Mouse (Mus musculus) spleen, adult 12 weeks (tissue): ENCODE data around the gene Tmem35b.
"Not testable (repeated sequence)": the region's sequence is repeated elsewhere in the genome, so short reads cannot be mapped to it uniquely, and the experiment has no call there.

Experiments
- DNase-seq: peaks from one replicate; pipeline ENCODE4 v3.0.0; 2022; ENCODE audit warnings: low spot score

The Tmem35b gene

DNA sequence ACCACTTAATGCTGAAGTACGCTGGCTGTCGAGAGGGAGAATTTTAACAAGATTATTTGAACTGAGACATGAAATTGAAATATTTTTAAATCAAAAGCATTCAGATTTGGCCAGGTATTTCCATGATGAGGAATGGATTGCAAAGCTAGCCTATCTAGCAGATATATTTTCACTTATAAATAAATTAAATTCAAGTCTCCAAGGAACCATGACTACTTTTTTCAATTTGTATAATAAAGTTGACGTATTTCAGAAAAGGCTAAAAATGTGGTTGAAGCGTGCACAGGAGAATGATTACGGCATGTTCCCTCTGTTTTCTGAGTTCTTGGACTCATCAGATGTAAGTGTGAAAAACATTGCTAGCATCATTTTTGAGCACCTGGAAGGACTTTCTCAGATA is at the start of gene Tmem35b:
Gene Tmem35b (plus strand): TSS at position 301 of the 400 bp plus-strand sequence.
- DNase-seq: no peak

DNA sequence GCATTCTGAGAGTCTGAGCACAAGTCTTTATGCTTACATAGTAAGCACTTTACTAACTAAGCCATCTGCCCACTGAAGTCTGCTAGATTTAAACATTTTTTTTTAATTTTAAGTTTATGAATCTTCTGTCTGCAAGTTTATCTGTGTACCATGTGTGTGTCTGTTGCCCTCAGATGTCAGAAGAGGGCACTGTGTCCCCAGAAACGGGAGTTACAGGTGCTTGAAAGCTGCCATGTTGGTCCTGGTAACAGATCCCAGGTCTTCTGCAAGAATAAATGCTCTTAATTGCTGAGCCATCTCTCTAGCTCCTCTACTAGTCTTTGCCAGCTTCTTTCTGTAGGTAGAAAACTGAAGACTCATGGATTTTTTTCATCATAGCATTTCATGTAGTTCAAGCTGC is 48.6 kb upstream of the Tmem35b start:
- no peak for DNase-seq

DNA sequence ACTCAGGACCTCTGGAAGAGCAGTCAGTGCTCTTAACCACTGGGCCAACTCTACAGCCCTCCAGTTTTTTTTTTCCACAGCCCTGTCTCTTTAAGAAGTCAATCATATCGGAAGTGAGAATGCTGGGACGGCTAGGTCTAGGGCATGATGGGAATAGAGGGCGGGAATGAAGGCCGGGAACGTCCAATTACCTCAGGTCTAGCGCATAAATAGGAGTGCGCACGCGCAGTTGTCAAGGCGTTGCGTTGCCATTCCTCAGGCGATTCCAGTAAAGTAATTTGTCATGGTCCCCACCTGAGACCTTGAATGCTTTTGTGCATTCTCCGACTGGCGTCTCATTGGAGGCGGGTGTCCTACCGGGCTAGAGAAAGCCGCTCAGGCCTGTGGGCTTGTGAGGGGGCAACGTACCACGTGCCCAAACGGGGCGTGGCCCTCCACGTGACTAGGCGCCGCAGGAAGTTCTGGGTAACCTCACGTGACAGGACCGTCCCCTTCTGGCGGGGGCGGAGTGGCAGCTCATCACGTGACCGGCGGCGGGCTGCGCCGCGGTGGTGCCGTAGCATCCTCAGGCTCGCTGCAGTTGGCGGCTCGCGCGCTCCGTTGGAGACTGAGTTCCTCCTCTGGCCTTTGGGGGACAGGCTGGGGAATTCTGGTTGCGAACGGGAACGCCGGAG is 46.5 kb upstream of the Tmem35b start, which contains the start of gene Zmym6:
Gene Zmym6 (plus strand): TSS at position 509 of the 674 bp plus-strand sequence.
- DNase-seq: peak; percentile 88

DNA sequence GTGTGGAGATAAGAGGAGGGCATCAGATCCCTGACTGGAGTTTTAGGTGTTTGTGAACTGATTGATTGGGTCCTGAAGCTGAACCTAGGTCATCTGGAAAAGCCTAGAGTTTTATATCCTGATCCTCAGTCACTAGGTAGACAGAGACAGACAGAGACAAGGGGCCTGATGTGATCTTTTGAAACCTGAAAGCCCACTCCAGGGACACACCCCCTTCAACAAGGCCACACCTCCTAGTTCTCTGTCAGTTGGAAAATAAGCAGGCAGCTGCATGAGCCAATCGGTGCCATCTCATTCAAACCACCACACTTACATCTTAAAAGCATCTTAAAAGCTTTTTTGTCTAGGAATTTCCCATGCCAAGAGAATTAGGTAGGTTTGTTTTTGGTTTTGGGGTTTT is 42.7 kb upstream of the Tmem35b start:
- DNase-seq: no peak

DNA sequence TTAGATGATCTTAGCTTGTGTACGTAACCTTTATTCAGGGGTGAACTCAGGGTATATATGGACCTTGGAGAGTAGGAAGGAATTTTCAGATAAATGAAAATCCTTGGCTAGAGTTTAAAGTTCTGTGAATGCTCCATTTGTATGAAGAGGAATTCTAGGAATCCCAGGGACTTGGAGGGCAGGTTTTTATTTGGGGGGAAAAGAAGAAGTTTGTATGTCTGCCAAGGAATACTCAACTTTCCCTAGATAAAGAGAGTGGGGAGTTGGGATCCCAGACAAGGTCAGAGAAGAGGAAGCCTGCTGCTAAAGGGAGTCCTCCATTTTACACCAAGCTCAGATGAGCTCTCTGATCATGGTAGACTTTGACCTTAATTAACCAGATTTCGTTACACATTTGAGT is 40.4 kb upstream of the Tmem35b start:
- DNase-seq: no peak

DNA sequence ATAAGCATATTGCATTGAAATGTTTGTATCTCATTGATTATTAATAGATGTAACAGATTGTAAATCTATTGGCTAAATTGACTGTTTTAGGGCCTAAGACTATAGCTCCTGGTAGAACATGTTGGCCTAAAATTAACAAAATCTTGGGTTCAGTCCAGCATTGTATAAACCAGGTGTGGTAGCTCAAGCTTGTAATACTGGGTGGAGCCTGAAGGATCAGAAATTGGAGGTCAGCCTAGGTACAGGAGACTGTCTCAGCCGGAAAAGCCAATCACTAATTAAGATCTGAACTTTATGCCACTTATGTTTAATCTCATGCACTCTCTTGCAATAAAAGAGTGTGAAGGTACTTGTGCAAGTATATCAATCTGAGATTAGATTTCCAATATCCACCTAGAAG is 37.7 kb upstream of the Tmem35b start:
- no peak for DNase-seq

DNA sequence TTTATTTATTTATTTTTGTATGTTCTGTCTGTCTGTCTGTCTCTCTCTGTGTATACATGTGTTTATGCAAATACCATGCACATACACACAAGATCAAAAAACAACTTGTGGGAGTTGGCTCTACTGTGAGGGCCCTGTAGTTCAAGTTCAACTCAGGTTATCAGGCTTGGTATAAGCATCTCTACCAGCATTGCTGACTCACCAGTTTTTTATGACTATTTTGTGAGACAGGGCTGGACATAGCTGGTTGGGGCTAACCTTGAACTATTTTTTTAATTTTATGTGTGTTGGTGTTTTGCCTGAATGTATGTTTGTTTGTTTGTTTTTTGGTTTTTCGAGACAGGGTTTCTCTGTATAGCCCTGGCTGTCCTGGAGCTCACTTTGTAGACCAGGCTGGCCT is 32.3 kb upstream of the Tmem35b start:
- DNase-seq: no peak

DNA sequence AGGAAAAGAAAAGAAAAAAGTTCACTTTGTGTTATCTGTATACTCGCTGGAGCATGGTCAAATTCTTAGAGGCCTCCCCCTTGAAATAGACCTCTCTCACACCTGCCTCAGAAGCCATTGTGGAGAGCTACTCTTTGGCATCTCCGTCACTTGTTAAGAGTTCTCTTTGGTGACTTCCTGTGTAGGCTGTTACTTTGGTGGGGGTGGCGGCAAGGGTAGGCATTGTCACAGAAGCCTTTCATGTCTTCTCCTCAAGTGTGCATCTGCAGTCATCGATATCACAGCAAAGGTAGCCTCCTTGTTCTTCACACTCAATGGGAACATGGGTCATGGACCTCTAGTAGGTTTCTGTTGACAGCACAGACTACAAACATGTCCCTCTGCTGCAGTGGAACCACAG is 28.4 kb upstream of the Tmem35b start:
- no peak for DNase-seq

DNA sequence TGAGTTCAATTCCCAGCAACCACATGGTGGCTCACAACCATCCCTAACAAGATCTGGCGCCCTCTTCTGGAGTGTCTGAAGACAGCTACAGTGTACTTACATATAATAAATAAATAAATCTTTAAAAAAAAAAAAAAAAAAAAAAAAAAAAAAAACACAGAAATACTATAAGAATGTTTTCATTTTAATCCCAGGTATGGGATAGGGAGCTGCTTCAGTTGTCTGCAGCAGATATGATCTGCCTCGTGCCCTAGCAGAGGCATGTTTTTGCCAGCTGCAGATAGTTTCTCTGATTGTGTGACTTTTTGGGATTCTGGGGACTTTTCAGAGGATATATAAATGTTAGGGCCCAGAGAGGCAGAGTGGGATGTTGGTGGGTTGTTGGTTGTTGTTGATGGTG is 23.9 kb upstream of the Tmem35b start:
- DNase-seq: not testable (repeated sequence)

DNA sequence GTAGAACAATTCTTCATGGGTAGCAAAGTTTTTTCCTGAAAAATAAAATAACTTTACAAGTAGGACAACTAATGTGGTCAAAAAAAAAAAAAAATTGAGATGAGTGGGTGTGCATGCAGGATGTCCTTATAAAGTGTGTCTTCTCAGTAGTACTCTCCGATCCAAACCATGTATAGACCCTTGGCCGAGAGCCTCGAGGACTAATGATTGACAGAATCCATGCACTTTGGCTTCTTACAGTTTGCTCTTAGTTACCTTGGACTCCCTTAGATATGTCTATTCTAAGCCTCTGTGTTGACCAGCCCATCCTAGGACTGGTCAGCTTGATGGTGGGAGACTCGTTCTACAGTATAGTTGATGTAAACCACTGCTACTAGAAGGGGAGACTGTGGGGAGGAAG is 15.9 kb upstream of the Tmem35b start:
- DNase-seq: no peak

DNA sequence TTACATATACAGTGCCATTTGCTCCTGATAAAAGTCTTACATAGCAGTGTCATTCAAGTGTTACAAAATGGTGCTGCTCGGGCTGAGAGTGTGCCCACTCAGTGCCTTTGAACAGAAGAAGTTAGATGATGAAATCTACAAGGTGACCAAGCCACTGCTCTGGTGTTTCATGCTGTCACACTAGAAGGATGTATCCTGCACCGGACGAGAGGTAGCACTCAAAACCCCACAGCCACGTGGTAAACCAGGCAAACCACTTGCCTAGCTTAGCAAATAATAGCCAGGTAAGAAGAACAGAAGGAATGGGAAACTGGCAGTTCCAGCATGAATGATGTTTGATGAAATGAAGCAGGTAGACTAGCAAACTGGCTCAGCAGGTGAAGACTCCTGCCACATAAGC is 12.9 kb upstream of the Tmem35b start:
- DNase-seq: no peak

DNA sequence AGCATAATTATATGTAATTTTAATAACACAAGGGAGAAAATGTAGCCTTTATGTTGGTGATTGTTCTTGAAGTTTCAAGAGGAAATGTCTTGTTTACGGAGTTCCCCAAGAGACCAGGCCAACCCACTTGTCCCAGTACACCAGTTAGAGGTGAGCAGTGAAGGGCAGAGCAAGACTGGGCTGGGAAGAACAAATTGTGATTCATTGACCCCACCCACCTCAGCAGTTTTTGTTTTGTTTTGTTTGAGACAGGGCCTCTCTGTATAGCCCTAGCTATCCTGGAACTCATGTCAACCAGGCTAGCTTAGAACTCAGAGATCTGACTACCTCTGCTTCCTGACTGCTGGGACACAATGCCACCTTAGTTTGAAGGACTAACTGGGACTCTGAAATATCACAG is 840 bp downstream of the Tmem35b start:
- DNase-seq: no peak

DNA sequence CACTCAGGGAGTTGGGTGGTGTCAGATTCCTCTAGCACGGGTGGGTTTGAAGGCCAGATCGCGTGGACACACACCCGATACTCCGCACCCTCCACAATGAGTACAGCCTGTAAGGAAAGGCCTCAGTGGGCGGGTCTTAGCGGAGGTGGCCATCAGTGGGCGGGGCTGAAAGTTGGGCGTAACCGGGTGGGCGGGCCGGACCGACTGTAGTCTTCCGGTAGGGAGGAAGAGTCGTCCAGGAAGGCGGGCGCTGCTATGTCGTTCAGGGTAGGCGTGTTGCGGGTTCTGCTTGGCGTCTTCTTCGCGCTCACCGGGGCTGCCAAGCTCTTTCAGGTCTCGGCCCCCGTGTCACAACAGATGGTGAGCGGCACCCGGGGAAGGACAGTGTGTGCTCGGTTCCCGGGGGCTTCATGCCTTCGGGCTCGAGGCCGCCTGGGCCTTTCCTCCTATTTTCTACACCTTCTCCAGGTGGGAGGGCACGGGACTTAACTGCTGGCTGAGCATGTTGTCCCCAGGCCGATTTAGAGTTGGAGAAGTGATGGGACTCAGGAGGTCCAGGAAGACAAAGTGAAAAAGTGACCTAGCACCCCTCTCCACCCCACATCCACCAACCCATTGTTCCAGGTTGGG is 2.5 kb downstream of the Tmem35b start:
- DNase-seq: peak; percentile 77

DNA sequence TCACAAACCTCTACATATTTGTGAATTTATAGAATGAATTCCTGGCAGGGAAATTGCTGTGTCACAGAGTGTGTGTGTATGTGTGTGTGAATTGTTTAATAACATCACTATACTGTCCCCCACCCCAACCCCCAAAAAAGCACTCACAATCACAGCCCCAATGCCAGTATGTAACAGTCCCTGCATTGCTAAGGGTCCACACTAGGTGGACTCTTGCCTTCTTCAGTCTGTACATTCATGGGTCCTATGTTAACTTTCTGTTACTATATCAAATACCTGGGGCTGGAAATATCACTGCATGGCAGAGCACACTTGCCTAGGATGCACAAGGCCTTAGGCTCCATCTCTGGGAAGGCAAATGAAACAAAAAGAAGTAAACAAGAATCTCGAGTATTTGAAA is 11.2 kb downstream of the Tmem35b start:
- DNase-seq: no peak

DNA sequence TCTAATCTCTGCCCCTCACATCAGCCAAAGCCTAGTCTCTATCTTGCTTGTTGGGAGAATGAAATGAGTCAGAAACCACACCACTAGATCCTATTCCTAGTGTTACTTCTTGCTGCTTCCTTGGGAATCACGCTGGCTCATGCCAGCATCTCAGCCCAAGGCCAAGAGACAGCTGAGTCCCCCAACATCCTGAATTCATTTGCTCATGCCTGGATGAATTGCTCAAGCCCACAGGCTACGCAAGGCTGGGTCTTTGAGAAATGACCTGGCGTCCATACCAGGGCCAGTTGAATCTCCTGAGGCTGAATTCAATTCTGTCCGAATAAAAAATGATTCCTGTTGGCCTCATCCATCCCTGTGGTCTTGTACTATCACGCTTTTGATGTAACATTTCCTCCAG is 14.1 kb downstream of the Tmem35b start:
- DNase-seq: no peak

DNA sequence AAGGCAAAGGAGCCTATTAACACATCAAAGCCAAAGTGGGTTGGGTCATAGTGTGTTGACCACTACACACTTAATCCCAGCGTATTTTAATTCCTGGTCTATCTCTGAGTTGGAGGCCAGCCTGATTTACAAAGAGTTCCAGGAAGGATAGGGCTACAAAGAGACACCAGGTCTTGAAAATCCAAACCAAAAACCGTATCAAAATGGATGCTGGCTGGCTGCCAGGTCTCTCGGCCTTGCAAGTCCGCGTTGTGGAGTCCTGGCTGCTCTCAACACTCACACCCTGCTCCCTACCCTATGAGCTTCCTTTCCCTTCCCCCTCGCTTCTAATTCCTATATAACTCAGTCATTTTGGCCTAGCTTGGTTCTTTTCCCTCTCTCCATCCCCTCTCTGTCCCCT is 15.0 kb downstream of the Tmem35b start:
- no peak for DNase-seq

DNA sequence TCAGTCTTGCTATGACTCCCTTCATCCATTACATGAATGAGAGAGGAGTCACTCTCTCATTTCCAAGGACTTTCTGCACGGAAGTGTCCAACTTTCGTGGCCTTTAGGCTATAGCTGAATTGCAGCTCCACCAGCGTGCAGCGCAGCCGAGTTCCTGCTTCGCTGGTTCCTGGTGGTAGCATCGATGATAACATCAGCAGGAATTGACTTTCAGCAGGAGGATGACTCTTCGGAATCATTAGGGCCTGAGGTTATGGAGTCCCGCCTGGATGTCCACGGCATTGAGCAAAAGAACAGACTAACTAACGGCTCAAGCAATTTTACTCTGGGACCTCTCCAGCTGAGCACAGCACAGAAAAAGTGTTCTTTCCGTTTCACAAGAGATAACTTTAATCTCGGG is 26.5 kb downstream of the Tmem35b start:
- DNase-seq: no peak

DNA sequence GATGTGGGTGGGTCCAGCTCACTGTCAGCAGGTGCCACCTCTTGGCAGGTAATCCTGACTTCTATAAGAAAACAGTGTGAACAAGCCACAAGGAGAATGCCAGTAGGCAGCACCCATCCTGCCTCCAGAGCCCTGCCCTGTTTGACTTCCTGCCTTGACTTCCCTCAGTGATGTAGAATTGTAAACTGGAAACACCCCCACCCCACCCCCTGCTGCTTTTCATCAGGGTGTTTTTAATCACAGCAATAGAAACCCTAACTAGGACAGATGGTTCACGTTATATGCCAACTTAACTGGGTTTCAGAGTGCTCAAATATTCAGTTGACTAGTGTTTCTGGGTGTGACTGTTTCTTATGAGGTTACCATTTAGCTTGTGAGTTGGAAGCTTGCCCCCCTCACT is 29.9 kb downstream of the Tmem35b start:
- no peak for DNase-seq

DNA sequence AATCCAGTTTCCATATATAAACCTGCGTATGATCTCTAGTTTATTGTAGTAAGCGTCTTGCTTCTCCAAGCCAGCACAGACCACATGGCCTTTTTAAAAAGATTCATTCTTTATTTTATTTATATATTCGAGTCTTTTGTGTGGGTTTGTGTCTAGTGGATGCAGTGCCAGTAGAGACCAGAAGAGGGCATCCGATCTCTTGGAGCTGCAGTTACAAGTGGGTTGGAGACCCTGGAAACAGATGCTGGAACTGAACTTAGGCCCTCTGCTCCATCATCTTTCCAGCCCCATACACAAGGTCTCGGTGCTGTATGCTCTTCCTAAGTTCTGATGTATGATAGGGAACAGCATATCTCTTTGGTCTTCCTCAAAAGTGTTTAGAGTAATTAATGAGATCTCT is 32.3 kb downstream of the Tmem35b start:
- DNase-seq: no peak

DNA sequence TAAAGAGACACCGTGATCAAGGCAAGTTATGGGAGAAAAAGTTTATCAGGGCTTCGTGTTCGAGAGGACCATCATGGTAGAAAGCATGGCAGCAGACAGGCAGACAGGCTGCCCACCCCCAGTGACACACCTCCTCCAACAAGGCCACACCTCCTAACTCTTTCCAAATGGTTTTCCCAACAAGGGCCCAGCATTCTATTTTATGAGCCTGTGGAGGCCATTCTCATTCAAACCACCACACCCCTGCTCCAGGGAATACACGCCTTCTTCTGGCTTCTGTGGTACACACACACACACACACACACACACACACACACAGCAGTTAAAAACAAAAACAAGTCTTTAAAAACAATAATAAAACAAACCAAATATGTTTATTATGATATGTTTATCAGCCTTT is 34.3 kb downstream of the Tmem35b start:
- no peak for DNase-seq

DNA sequence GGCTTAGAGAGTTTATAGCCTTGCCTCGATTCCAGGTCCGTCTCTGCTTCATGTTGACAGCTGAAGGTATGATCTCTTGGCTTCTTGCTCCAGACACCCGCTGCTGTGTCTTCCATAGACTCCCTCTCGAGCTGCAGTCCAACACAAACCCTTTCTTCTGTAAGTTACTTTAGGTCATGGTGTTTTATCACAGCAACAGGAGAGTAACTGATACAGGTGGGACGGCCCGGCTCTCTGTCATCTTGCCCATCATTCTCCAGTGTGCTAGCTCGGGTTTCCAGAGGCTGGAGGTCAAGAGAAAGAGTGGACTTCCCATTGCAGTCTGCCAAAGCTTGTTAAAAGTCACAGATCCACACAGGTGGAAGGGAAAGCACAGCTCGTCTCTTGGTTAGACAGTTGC is 40.4 kb downstream of the Tmem35b start:
- DNase-seq: no peak

DNA sequence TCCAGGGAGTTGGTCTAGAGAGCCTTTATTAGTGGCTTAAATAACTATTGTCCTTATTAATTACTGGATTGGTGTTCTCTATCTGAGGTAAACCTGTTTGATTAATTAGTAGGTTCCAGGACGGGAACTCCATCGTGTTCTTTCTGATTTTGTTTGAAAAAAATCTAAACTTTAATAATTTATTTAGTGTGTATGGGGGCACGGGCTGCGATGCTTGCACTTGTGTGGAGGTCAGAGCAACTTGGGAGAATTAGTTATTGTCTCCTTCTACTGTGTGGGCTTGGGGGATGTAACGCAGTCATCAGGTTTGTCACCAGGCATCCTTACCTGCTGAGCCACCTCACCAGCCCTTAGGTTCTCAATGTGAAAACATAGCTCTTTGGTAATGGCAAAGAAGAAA is 43.6 kb downstream of the Tmem35b start:
- DNase-seq: no peak

DNA sequence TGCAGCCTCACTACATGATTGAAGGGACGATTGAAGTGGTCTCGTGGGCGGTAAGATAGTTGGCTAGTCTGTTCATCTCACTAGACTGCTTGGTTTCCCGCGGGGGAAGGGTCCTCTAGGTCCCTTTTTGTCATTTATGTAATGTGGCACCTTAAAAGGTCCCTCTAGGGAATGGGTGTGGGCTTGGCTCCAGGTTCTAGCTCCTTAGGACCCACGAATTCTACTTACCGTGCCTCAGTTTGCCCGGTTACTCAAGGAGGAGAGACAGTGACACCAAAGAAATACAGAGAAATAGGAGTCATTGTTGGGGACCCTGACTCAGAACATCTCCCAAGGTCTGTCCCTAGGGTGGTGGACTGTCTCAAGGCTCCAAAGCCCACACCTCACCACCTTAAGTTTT is 44.2 kb downstream of the Tmem35b start:
- no peak for DNase-seq
